Mouse (Mus musculus): ENCODE measurements around the gene Wasl.

The Wasl gene

GRCm38 (mm10) chr6:24604289-24604688, 60.5 kb downstream of the Wasl start:
- no peak for DNase-seq (ENCODE audit: inconsistent ontology term)

GRCm38 (mm10) chr6:24602993-24603392, 61.8 kb downstream of the Wasl start:
- DNase-seq (ENCODE audit: inconsistent ontology term): no peak

- no peak for DNase-seq (ENCODE audit: inconsistent ontology term)
These were observed 62.5 kb downstream of the Wasl start for GRCm38 (mm10) chr6:24602351-24602750.

- no peak for DNase-seq (ENCODE audit: inconsistent ontology term)
These were observed 63.1 kb downstream of the Wasl start for GRCm38 (mm10) chr6:24601668-24602067.

- no peak for DNase-seq (ENCODE audit: inconsistent ontology term)
These were observed 64.1 kb downstream of the Wasl start for GRCm38 (mm10) chr6:24600726-24601125.

GRCm38 (mm10) chr6:24600134-24600533, 64.7 kb downstream of the Wasl start:
- no peak for DNase-seq (ENCODE audit: inconsistent ontology term)

- no peak for DNase-seq (ENCODE audit: inconsistent ontology term)
These were observed 65.2 kb downstream of the Wasl start for GRCm38 (mm10) chr6:24599639-24600038.

- DNase-seq (ENCODE audit: inconsistent ontology term): no peak
These were observed 65.6 kb downstream of the Wasl start for GRCm38 (mm10) chr6:24599179-24599578.

GRCm38 (mm10) chr6:24597500-24597899, 67.3 kb downstream of the Wasl start, which contains the start of gene Lmod2:
Lmod2 (plus strand) TSS chr6:24597762.
- no peak for DNase-seq (ENCODE audit: inconsistent ontology term)

GRCm38 (mm10) chr6:24591525-24592218, 73.1 kb downstream of the Wasl start:
- no peak for DNase-seq (ENCODE audit: inconsistent ontology term)

- no peak for DNase-seq (ENCODE audit: inconsistent ontology term)
These were observed 74.5 kb downstream of the Wasl start for GRCm38 (mm10) chr6:24590282-24590681.

- peak; percentile 65 for DNase-seq (ENCODE audit: inconsistent ontology term)
These were observed 77.9 kb downstream of the Wasl start for GRCm38 (mm10) chr6:24586885-24587284.

- peak; percentile 80 for DNase-seq (ENCODE audit: inconsistent ontology term)
These were observed 79.1 kb downstream of the Wasl start for GRCm38 (mm10) chr6:24585431-24586310.

- no peak for DNase-seq (ENCODE audit: inconsistent ontology term)
These were observed 81.4 kb downstream of the Wasl start for GRCm38 (mm10) chr6:24583456-24583855.

GRCm38 (mm10) chr6:24573319-24573718, 91.5 kb downstream of the Wasl start:
- no peak for DNase-seq (ENCODE audit: inconsistent ontology term)

GRCm38 (mm10) chr6:24572431-24572830, 92.4 kb downstream of the Wasl start:
- DNase-seq (ENCODE audit: inconsistent ontology term): no peak

GRCm38 (mm10) chr6:24571126-24571525, 93.7 kb downstream of the Wasl start:
- no peak for DNase-seq (ENCODE audit: inconsistent ontology term)

- no peak for DNase-seq (ENCODE audit: inconsistent ontology term)
These were observed 94.5 kb downstream of the Wasl start for GRCm38 (mm10) chr6:24570278-24570677.

GRCm38 (mm10) chr6:24569711-24570110, 95.1 kb downstream of the Wasl start:
- DNase-seq (ENCODE audit: inconsistent ontology term): no peak

GRCm38 (mm10) chr6:24568963-24569362, 95.8 kb downstream of the Wasl start:
- no peak for DNase-seq (ENCODE audit: inconsistent ontology term)

- peak; percentile 11 for DNase-seq (ENCODE audit: inconsistent ontology term)
These were observed 99.9 kb downstream of the Wasl start for GRCm38 (mm10) chr6:24564886-24565285.

- DNase-seq (ENCODE audit: inconsistent ontology term): no peak
These were observed 100.7 kb downstream of the Wasl start for GRCm38 (mm10) chr6:24564081-24564480.
